Mouse (Mus musculus): ENCODE data around the gene Hacd1.

DNA sequence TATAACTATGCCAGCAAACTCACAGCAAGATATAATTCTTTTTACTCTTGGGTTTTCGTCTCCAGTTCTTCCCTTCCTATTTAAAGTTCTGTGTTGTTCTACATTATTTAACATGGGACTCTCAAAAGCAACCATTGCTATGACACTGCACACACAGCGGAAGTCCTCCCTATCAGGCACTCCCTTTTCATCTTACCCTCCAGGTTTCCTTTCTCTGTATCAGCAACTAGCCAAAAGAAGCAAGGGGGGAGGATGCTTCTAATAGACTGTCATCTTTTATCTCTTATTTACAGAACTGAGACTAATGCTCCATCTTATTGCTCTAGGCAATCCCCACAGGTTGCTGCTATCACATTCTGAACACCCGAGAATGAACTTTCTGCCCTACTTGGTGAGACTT lies 120.6 kb downstream of the Hacd1 start:
- TF ChIP-seq CTCF (IDR thresholded peaks at IDR 0.05; ENCODE audit: borderline replicate concordance, insufficient read depth, low read depth, low read length) (no peak), POLR2A (IDR thresholded peaks at IDR 0.05; ENCODE audit: borderline replicate concordance, insufficient read depth, low read length) (no peak)

All from cerebellum, adult 2 months (tissue).